Mouse (Mus musculus): Measurements from ENCODE around the gene Ncor2. TPM values are rescaled to one million over a fixed set of nuclear protein-coding genes. Genes with fewer than 3 reads are reported as not detected.
A peak's percentile ranks its signal among the peaks of the same experiment; 100 is the strongest.

Ncor2 gene
- polyA plus RNA-seq, 1 experiment from 2014 or later: 34.9 TPM

DNA sequence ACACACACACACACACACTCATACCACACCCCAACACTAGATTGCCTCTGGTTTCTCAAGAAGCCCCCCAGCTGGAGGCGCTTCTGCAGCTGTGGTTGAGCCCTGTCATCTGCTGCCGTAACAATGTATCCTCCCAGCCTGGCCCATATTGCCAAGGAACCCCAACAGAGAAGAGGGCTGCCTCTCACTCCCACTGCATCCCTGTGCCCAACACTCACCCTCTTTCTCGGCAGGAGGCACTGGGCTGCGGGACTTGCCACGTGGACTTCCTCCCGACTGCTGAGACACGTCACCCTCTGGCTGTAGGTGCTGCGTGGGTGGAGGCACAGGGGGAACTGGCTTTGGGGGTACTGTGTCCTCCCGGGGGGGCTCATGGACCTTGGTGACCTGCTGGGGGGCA lies 137.4 kb downstream of the Ncor2 start:
- no peak for ATAC-seq (ENCODE audit: low FRiP score, low read depth)
- 90% methylated on average over 9 of the region's 9 CpGs for WGBS
- H3K9ac ChIP-seq: no peak overlapping the region

DNA sequence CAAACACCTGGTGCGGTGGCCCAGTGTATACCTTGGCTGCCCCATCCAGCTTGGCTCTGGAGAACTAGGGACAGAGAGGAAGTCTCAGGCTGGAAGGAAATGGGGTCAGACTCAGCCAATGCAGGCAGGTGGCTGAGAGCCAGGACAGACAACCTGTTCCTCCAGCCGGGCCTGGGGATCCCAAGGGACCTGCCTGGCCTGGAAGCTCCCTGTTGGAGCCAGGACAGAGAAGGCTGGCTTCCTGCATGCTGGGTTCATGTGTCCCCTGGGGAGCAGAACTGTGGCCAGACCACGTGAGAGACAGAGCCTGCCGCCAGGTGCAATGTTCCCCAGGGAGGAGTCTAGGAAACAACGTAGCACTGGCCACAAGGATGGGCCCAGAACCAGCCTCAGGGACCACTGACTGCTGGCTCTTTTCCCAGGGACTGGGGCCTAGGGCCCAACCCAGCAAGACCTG lies 138.9 kb downstream of the Ncor2 start:
- Histone ChIP-seq H3K36me3 (peaks cover 99% of the 10 kb centered on the region), H3K9me3 (no peaks in the 10 kb centered on the region), H3K9ac (no peak overlapping the region), H3K4me1 (peaks cover 10% of the 10 kb centered on the region), H3K27ac (no peak overlapping the region; the same call in 1 of the 2 replicates), H3K4me3 (no peak overlapping the region), H3K27me3 (no peaks in the 10 kb centered on the region), H3K4me2 (replicated peaks) (no peak overlapping the region)
- 46% methylated on average over 5 of the region's 5 CpGs for WGBS
- ATAC-seq (ENCODE audit: low FRiP score, low read depth): no peak

More for the DNA sequence above, 137.4 kb downstream of the Ncor2 start:
- no peaks in the 10 kb centered on the region for H3K27me3 ChIP-seq
- H3K27ac ChIP-seq: no peak overlapping the region
- H3K4me2 ChIP-seq (replicated peaks): no peak overlapping the region
- H3K4me1 ChIP-seq: peaks cover 10% of the 10 kb centered on the region
- no peak overlapping the region for H3K4me3 ChIP-seq
- H3K9me3 ChIP-seq: no peaks in the 10 kb centered on the region
- peaks cover 99% of the 10 kb centered on the region for H3K36me3 ChIP-seq

DNA sequence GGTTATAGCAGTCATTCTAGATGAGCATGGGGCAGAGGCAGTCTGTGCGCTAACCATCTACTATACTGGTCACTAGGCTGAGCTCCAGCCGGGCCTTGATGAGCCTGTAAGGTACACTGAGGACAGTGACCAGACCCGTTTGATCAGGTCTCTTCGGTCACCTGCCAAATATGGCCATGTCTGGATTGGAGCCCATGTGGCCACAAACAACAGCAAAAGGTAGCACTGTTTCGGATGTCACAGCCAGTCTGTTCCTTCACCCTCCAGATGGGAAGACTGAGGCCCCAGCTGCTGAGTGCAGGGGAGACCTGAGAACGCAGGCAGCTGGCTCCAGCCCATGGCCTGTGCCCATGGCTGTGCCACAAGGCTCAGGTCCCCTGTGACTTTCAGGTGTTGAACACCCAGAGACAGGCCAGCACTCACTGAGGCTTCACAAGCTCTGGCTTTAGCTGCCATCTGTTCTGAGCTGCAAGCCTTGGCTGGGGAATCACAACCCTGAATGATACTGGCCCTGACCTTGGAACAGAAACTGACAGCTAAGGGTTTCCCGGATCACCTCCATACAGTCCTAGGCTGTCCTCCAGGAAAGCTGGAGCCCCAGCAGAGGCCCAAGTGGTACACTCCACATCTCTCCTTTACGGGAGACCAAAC lies 139.5 kb downstream of the Ncor2 start:
- ATAC-seq (ENCODE audit: low FRiP score, low read depth): no peak
- H3K36me3 ChIP-seq: peaks cover 100% of the 10 kb centered on the region

DNA sequence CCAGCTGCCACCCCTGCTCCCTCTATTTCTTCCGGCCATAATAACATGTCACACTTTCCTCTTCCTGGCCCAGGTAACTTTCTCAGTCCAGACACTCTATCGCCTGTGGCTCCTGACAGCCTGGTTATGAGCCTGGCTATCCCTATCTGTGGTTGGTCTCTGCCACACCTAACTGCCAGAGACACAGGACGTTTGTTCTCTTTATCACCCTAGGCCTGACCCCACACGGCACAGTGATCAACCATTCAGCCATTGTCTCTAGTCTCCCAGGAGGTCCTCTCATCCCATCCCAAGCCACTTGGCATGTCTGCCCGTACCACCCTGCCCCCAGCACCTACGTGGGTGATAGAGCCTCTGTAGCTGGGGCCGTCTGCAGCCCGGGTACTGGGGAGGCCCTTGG lies 142.5 kb downstream of the Ncor2 start:
- Histone ChIP-seq H3K4me3 (no peak overlapping the region), H3K4me1 (peaks cover 10% of the 10 kb centered on the region), H3K9me3 (no peaks in the 10 kb centered on the region), H3K27ac (no peak overlapping the region), H3K27me3 (no peaks in the 10 kb centered on the region), H3K9ac (no peak overlapping the region), H3K4me2 (replicated peaks) (no peak overlapping the region), H3K36me3 (peaks cover 100% of the 10 kb centered on the region)
- no peak for ATAC-seq (ENCODE audit: low FRiP score, low read depth)
- WGBS: 91% methylated on average over 8 of the region's 8 CpGs

More for the DNA sequence above, 139.5 kb downstream of the Ncor2 start:
- WGBS: 92% methylated on average over 8 of the region's 8 CpGs
- no peak overlapping the region for H3K4me3 ChIP-seq
- no peak overlapping the region for H3K4me2 ChIP-seq (replicated peaks)
- no peaks in the 10 kb centered on the region for H3K9me3 ChIP-seq
- no peak overlapping the region; the same call in 1 of the 2 replicates for H3K27ac ChIP-seq
- no peak overlapping the region for H3K9ac ChIP-seq
- no peaks in the 10 kb centered on the region for H3K27me3 ChIP-seq
- peaks cover 10% of the 10 kb centered on the region for H3K4me1 ChIP-seq

DNA sequence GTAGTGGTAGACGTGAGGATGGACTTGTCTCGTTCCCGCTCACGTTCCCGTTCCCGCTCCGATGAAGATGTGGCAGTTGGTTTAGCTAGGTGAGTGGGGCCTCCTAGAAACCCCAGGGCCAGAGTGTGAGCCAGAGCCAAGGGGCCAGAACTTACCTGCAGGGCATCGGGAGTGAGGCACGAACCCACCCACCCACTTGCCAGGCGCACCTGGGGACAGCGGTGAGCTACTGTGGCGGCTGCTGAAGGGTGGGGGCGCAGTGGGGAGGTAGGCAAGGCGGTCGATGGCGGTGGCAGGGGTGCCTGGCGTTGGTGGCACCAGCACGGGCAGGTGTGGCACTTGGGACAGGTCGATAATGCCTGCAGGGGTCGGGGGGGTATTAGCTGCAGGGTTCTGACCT lies 150.1 kb downstream of the Ncor2 start:
- no peak overlapping the region for H3K27ac ChIP-seq
- H3K4me2 ChIP-seq (replicated peaks): no peak overlapping the region
- H3K4me3 ChIP-seq: no peak overlapping the region
- H3K9ac ChIP-seq: no peak overlapping the region
- H3K9me3 ChIP-seq: no peaks in the 10 kb centered on the region
- no peaks in the 10 kb centered on the region for H3K4me1 ChIP-seq
- no peaks in the 10 kb centered on the region for H3K27me3 ChIP-seq
- WGBS: 96% methylated on average over 20 of the region's 20 CpGs
- no peak for ATAC-seq (ENCODE audit: low FRiP score, low read depth)
- peaks cover 100% of the 10 kb centered on the region for H3K36me3 ChIP-seq

DNA sequence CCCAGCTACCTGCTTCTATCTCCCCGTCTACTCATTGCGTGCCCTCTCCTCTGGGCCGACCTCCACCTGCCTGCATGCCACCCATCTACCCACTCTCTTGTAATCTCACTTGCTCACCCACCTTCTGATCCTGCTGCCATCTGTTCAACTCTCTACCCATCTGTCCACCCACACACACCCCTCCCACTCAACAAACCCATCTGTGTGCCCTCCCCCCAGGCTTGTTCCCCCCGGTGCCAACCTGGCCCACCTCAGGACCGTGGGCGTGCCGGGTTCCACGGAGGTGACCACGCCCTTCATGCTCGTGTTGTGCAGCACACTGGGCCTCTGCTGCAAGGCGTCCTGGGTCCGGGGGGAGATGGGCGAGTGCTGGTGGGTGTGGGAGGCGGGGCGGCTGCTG lies 150.6 kb downstream of the Ncor2 start:
- no peak overlapping the region for H3K4me2 ChIP-seq (replicated peaks)
- H3K36me3 ChIP-seq: peaks cover 100% of the 10 kb centered on the region
- H3K4me1 ChIP-seq: no peaks in the 10 kb centered on the region
- no peak overlapping the region for H3K4me3 ChIP-seq
- H3K9me3 ChIP-seq: no peaks in the 10 kb centered on the region
- WGBS: 94% methylated on average over 15 of the region's 15 CpGs
- H3K27me3 ChIP-seq: no peaks in the 10 kb centered on the region
- ATAC-seq (ENCODE audit: low FRiP score, low read depth): no peak
- no peak overlapping the region for H3K27ac ChIP-seq
- no peak overlapping the region for H3K9ac ChIP-seq

DNA sequence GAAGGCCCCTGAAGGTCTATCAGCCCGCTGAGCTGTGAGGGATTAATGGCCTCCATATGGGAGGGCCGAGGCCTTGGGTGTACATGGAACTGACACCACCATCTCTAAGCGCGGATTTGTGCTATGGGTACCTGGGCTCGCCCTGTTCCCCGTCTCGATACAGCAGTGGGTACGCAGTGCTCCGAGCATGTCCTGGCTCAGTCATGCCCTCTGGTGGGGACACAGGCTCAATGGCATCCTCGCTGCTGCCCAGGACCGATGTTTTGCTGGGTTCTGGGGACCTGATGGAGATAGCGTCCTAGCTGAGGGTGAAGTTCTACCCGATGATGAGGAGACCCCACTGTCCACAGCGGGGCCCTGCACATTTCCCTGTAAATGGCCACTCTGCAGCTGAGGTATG lies 155.0 kb downstream of the Ncor2 start:
- Histone ChIP-seq H3K27ac (no peak overlapping the region), H3K36me3 (peaks cover 95% of the 10 kb centered on the region), H3K4me3 (no peak overlapping the region), H3K27me3 (no peaks in the 10 kb centered on the region), H3K9me3 (no peaks in the 10 kb centered on the region), H3K9ac (no peak overlapping the region), H3K4me2 (replicated peaks) (no peak overlapping the region), H3K4me1 (no peaks in the 10 kb centered on the region)
- no peak for ATAC-seq (ENCODE audit: low FRiP score, low read depth)
- 80% methylated on average over 14 of the region's 14 CpGs for WGBS

DNA sequence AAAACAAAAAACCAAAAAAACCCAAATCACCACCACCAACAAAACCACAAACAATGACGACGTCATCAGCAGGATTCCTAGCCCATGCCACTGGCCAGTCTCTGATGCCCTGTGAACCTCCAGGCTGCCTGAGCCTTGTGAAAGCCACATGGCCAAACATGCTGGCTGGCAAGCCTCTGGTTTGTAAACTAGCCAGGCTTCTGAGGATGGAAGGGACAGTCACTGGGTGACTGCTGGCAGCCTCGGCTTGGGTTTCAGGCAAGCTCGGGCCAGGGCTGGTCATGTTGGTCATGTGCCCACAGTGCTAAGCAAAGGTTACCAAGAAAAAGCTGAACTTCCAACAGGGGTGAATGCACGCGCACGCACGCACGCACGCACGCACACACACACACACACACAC lies 157.7 kb downstream of the Ncor2 start:
- Histone ChIP-seq H3K4me1 (peaks cover 17% of the 10 kb centered on the region), H3K27ac (no peak overlapping the region), H3K36me3 (peaks cover 95% of the 10 kb centered on the region), H3K27me3 (no peaks in the 10 kb centered on the region), H3K9me3 (no peaks in the 10 kb centered on the region), H3K4me2 (replicated peaks) (no peak overlapping the region), H3K4me3 (no peak overlapping the region), H3K9ac (no peak overlapping the region)
- WGBS: 88% methylated on average over 11 of the region's 11 CpGs
- no peak for ATAC-seq (ENCODE audit: low FRiP score, low read depth)

DNA sequence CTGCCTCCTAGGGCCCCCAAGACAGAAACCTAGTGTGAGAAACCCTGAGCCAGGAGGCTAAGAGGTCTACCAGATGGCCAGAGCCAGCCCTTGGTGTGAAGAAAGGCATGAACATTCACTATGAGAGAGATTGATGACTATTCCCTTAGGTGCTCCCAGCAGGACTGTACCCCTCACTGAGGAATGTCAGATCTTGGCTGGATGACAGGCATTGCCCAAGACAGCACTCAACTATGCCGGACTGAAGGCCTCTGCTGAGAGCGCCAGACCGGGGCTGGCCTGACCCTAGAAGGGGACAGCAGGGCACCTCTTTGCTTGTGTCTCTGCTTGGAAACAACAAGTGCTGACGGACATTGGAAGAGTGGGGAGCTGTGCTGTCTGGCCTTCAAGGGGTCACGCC lies 159.9 kb downstream of the Ncor2 start:
- Histone ChIP-seq H3K9me3 (no peaks in the 10 kb centered on the region), H3K4me2 (replicated peaks) (no peak overlapping the region), H3K4me1 (peaks cover 17% of the 10 kb centered on the region), H3K36me3 (peaks cover 93% of the 10 kb centered on the region), H3K9ac (no peak overlapping the region), H3K27me3 (no peaks in the 10 kb centered on the region), H3K4me3 (no peak overlapping the region), H3K27ac (peak overlapping the region; percentile 22; the same call in 1 of the 2 replicates)
- 86% methylated on average over 5 of the region's 5 CpGs for WGBS
- no peak for ATAC-seq (ENCODE audit: low FRiP score, low read depth)

DNA sequence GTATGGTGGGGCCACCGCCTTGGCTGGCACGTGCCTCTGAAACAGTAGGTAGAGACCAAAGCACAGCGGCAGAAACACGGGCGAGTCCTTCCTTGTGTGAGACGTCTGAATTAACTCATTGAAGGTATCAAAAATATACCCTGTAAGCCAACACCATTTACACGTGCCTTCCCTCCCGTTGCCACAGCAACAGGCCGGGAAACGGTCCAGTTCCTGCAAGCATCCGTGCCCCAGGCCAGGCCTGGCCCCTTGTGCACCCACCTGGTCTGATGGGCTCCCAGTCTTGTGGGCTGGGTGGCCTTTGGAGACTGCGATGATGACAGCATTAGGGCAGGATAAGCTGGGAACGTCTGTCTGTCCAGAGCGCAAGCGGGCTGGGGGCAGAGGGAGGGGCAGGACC lies 161.7 kb downstream of the Ncor2 start:
- Histone ChIP-seq H3K9ac (no peak overlapping the region), H3K4me1 (peaks cover 17% of the 10 kb centered on the region), H3K27ac (peak overlapping the region; percentile 28; the same call in 1 of the 2 replicates), H3K4me3 (no peak overlapping the region), H3K36me3 (peaks cover 93% of the 10 kb centered on the region), H3K9me3 (no peaks in the 10 kb centered on the region), H3K27me3 (no peaks in the 10 kb centered on the region), H3K4me2 (replicated peaks) (no peak overlapping the region)
- WGBS: 49% methylated on average over 15 of the region's 15 CpGs
- ATAC-seq (ENCODE audit: low FRiP score, low read depth): peak; percentile 43

DNA sequence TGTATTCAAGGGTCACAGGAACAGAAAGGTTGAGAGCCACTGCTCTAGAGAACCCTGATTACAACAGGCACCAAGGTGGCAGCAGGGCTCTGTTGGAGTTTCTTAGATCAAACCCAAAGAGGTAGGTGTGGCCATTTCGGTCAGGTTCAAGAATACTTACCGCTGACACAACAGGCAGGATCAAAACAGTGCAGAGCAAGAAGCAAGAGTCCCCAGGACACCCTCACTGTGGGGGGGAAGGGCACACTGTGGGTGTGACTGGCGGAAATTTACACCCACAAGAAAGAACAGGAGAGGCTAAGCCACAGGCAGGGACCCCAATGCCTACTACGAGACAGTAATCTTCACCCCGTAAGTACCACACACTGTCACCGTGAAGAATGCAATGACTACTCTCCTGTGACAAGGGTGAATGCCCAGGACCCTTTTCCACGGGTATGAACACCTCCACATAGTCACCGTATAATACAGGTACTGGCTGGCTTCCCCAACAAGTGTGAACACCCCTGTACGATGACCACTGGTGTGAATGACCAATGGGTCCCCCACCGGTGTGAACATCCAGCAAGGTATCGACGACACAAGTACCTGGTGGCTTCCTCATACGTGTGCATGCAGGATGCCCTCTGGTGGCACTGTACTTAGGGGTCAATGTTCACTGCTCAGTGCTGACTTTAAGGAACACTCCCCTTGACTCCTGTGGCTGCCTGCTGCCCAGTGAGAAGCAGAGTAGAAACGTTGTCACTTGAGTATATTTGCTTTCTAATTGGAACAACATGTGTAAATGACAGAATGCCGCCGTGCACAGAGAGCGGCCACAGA lies 162.4 kb downstream of the Ncor2 start:
- H3K4me2 ChIP-seq (replicated peaks): no peak overlapping the region
- WGBS: 75% methylated on average over 17 of the region's 17 CpGs
- no peak overlapping the region for H3K9ac ChIP-seq
- peaks cover 21% of the 10 kb centered on the region for H3K4me1 ChIP-seq
- 0 out of 2 replicates have a peak overlapping the region, but pooled peaks have one; percentile 16 for H3K27ac ChIP-seq
- H3K36me3 ChIP-seq: peaks cover 93% of the 10 kb centered on the region
- ATAC-seq (ENCODE audit: low FRiP score, low read depth): no peak
- no peaks in the 10 kb centered on the region for H3K9me3 ChIP-seq
- no peaks in the 10 kb centered on the region for H3K27me3 ChIP-seq
- H3K4me3 ChIP-seq: no peak overlapping the region

DNA sequence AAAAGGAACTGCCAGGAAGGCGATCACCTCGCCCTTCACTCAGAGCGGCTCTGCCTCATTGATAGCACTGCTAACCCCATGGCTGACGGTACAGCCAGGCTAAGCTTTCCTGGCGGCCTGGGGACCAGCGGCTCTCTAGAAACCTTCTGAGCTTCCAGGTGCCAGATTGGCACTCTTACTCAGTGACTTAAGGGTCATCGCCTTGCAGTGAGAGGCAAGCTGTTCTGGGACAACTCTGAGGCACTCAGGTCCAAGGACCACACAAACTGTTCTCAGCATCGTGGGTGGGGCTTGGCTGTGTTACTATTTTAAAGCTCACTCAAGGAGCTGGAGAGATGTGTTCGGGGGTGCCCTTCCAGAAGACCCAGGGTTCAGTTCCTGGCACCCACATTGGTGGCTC lies 163.4 kb downstream of the Ncor2 start:
- peaks cover 98% of the 10 kb centered on the region for H3K36me3 ChIP-seq
- ATAC-seq (ENCODE audit: low FRiP score, low read depth): no peak
- H3K27me3 ChIP-seq: no peaks in the 10 kb centered on the region
- H3K4me1 ChIP-seq: peaks cover 21% of the 10 kb centered on the region
- H3K4me2 ChIP-seq (replicated peaks): no peak overlapping the region
- 88% methylated on average over 9 of the region's 9 CpGs for WGBS
- H3K9ac ChIP-seq: no peak overlapping the region
- H3K4me3 ChIP-seq: no peak overlapping the region
- no peak overlapping the region for H3K27ac ChIP-seq
- H3K9me3 ChIP-seq: no peaks in the 10 kb centered on the region

Measured in limb, embryonic 13.5 days (tissue).